Mouse (Mus musculus) spleen, embryonic (tissue): ENCODE data around the gene Gosr1.
"Not testable (repeated sequence)": the region's sequence is repeated elsewhere in the genome, so short reads cannot be mapped to it uniquely, and the experiment has no call there.

Experiments used
- CTCF ChIA-PET: fragments of 350-600 bp; sonication (Branson Sonifier 250); formaldehyde crosslinking; loops from one replicate; lab custom pipeline; 2022; lab: Charles Lee

The Gosr1 gene

DNA sequence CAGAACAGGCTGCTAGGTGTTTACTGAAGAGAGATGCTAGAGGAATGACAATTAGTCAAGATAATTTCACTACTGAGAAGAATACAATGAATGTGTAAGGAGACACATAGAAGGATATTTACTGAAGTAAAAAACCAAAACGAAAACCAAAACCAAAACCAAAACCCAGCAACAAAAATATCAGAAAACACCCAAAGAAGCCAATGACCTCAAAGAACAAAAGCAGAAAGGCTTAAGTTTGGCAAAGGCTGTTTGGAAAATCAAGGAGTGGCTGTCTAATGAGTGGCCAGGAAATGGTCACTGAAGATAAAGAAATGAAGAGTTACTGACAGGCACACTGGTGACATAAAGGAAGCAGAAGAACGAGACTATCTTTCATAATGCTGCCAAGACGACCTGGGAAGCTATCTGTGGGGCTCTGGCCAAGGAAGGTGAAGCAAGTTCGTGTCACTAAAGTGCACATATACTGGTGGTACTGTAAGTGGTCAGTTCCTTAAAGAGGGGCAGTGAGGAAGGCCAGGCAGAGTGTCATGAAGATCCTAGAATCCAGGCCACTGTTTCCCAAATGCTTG lies 27.5 kb downstream of the Gosr1 start:
- CTCF ChIA-PET: no interaction called here

DNA sequence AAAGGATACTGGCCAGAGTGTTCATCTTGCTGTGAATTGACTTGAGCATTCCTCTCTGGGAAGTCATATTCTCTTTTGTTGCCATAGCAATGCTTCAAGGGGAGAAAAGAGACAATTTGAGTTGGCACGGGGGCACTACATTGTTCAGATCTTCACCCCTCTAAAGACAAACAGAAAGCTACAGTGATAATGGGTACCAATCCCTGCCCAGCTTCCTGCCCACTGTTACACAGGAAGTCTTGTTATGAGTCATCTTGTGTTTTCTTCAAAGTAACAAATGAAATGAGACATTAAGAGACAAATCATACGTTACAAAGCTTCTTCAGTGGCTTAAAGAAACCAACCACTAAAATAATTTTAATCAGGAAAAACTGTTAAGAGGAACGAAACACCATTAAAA lies 28.8 kb downstream of the Gosr1 start:
- CTCF ChIA-PET: no interaction called here

GRCm38 (mm10) chr11:76730650-76731049 lies 32.7 kb downstream of the Gosr1 start:
- CTCF ChIA-PET: no interaction called here

DNA sequence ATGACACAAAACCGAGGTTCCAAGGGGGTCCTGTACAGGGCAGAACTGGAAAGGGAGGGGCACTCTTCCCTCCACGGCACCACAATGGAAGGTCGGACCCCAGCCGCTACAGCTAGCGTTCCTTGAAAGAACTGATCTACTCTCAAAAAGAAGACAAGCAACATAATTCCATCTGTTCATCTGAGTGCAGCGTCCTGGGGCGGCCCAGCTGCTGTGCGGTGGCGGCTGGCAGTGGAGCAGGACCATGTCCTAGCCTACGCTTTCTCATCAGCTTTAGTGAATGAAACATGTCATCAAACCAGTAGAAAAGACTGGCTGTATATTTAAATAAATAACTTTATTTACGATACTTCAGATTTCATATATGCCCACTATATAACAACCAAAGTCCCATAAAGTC lies 35.3 kb downstream of the Gosr1 start:
- CTCF ChIA-PET: no interaction called here

DNA sequence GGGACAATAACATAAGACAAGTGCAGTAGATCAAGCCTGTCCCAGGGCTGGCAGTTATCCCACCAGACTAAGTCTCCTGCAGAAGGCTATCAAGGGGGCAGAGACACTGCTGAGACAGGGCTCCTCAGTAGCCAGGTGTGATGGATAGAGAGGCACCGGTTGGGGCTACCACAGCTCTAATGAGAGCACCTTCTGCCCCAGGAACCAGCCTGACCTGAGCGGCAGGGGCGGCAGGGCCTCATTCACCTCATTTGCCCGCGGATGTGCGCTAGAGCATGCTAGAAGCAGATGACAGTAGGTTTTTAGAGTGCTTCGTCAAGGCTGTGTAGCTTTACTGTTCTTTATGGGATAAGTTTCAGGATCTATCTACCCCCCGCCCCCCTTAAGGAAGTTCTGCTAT lies 39.5 kb downstream of the Gosr1 start:
- CTCF ChIA-PET: no interaction called here

DNA sequence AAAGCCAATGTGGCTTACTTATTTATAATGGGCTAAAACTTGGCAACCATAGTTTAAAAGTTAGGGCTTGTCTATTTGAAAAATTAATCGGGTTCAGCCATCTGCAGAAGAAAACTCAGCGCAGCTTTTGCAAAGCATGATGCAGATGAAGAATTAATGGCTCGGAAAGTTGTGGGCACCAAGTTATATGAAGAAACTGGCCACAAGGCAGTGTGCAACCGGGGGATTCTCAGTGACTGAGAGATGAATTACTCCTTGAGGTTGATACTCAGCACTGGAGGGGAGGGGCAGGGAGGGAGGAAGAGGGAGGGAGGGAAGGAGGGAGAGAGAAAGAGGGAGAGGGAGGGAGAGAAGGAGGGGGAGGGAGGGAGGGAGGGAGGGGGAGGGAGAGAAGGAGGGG lies 46.4 kb downstream of the Gosr1 start:
- CTCF ChIA-PET: no interaction called here

GRCm38 (mm10) chr11:76709625-76710452 lies 53.5 kb downstream of the Gosr1 start:
- CTCF ChIA-PET: no interaction called here

DNA sequence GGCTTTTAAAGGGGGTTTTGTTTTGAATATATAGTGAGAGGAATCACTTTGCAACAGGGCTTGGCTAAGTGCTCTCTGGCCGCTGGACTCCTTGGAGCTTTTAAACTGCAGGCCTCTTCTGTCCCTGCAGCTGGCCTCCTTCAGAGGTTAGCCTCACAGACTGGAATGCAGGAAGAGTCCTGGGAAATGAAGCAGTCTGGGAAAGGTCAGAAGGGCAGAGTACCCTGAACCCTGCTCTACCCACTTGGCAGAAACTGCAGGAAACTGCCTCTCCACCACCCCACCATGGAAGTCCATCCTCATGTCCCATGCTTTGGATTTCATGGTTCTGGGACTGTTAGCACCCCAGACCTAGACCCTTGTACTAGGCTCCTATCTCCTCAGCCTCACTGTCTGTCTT lies 54.5 kb downstream of the Gosr1 start:
- CTCF ChIA-PET: no interaction called here

- CTCF ChIA-PET: no interaction called here
These were observed 55.3 kb downstream of the Gosr1 start for GRCm38 (mm10) chr11:76708066-76708465.

DNA sequence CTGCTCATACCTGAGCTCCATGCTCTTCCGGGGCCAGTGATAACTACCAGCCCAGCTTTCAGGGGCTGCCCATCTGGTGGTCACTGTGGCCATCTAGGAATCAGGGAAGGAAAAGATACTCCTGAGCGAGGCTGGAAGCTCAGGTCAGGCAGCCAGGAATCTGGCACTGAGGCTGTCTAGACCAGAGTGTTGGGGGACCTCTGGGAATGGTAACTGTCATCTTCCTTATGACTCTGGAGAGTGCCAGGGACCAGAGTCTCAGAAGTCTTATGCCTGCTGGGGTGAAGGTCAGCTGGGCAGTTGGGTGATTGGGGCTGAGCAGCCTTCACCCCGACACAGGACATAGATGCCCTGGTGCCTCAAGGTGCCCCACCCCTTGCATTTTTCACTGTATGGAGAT lies 55.7 kb downstream of the Gosr1 start:
- CTCF ChIA-PET: no interaction called here

GRCm38 (mm10) chr11:76699626-76700025 lies 63.8 kb downstream of the Gosr1 start:
- CTCF ChIA-PET: no interaction called here

- CTCF ChIA-PET: no interaction called here
These were observed 67.6 kb downstream of the Gosr1 start for GRCm38 (mm10) chr11:76695810-76696209.

- CTCF ChIA-PET: interaction anchor here (0.6 kb wide), 1 partner anchor 113 kb away, joined by 5 read pairs; no protein-coding TSS in a partner anchor
These were observed 71.3 kb downstream of the Gosr1 start for GRCm38 (mm10) chr11:76692096-76692495.

- CTCF ChIA-PET: no interaction called here
These were observed 77.8 kb downstream of the Gosr1 start for GRCm38 (mm10) chr11:76685604-76686003.

DNA sequence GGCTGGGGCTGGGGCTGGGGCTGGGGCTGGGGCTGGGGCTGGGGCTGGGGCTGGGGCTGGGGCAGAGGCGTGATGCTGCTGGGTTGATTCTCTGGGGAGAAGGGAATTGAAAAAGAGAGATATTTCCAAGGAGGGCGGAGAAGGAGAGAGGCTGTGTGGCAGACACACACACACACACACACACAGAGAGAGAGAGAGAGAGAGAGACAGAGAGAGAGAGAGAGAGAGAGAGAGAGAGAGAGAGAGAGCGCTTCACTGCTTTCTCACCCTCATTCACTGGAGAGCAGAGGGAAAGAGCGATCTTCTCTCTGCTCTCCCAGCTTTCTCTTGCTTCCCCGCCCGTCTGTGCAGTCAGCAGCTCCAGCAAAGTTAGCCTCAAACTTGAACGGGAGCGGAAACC lies 83.9 kb downstream of the Gosr1 start, which contains the start of gene Trarg1:
Gene Trarg1, plus strand, starts transcription at position 301 of the 400 bp plus-strand sequence.
- CTCF ChIA-PET: not testable (repeated sequence)
